Mouse (Mus musculus): ENCODE data around the gene Sel1l.
A peak's percentile ranks its signal among the peaks of the same experiment; 100 is the strongest.

The Sel1l gene

DNA sequence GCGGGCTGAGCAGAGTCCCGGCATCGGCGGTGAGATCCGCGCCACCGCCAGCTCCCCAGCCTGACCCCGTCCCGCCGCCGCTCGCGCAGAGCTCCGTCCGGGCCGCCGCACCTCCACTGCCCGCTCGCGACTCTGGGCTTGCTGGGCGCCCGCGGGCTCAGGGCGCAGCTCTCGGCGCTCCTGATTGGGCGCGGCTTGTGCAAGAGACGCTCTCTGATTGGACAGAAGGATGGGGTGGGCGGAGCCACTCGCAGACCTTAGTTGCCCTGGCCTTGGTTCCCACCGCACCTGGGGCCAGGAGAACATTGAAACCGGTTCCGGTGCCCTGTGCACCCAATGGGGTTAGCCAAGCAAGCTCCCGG, 70.0 kb downstream of the Sel1l start:
- DNase-seq (ENCODE audit: low spot score in 2 of 2): peak; percentile 71 to 79

DNA sequence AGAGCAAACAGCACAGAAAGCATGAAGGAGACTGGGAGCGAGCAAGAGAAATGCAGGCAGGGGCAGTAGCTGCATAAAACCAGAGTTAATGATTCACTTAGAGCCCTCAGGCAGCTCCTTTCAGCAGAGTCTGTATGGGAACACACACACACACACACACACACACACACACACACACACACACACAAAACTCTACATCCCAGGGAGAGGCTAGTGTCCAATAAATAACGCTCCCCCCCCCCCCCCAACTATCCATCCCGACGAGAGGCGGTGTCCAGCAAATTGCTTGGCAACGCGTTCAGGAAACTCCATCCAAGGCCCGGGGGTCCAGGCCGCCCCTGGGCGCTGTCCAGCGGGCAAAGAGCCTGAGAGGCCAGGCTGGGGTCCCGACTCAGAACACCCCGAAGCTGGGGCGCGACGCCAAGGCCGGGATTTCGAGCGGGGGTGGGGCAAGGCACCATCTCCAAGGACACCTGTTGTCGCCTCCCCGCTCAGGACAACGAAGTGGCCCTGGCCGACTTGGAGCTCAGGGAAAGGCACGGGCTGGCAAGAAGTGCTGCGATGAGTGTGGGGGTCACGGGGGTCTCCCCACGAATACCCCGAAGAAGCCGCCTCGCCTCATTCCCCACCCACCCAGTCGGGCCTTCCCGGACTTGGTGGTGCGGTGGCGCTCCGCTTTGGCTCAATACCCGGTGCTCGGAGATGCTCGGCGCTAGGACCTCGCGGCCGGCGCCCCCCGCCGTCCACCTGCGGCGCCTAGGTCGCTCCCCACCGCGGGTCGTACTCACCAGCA, 70.5 kb downstream of the Sel1l start:
- peak; percentile 31 to 34 for DNase-seq (ENCODE audit: low spot score in 2 of 2)

GRCm38 (mm10) chr12:91776342-91776741, 72.6 kb downstream of the Sel1l start:
- no peak for DNase-seq (ENCODE audit: low spot score in 2 of 2)

DNA sequence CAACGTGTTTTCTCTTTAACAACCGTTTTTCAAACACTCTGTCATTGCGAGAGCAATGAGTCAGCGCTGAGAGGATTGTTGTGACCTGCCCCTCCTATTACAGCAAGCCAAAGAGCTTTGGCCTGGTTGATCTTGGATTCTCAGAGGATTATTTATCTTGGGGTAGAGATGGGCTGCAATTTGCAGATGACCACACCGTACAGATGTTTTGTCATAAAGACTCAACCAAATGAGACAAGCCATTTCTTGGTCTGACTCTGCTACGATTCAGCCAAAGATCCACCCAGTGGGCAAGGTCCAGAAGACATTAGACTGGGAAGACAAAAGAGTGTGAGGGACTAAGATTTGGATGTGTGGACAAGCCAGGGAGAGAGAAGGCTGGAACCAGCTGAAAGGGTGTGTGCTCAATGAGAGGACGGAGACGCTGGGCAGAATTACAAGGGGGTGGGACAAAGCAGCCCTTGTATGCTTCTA, 74.1 kb downstream of the Sel1l start:
- no peak for DNase-seq (ENCODE audit: low spot score in 2 of 2)

GRCm38 (mm10) chr12:91768871-91769270, 80.1 kb downstream of the Sel1l start:
- DNase-seq (ENCODE audit: low spot score in 2 of 2): no peak

DNA sequence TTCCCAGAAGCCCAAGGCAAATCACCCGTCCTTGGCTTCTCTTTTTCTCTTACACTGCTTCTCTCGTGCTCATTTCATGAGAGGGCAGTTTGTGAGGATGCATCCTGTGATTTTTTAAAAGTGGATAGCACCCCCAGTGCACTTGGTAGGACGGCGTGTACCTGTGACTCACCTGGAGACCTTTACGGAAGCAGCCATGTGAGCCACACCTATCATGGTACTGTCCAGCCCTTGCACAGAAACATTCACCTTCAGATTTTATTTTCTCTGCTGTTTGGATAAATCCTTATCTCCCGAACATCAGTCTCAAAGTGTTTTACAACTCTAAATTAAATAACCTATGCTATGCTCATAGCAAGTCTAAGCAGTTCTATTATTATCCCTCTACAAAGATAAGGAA, 80.8 kb downstream of the Sel1l start:
- DNase-seq (ENCODE audit: low spot score in 2 of 2): no peak

DNA sequence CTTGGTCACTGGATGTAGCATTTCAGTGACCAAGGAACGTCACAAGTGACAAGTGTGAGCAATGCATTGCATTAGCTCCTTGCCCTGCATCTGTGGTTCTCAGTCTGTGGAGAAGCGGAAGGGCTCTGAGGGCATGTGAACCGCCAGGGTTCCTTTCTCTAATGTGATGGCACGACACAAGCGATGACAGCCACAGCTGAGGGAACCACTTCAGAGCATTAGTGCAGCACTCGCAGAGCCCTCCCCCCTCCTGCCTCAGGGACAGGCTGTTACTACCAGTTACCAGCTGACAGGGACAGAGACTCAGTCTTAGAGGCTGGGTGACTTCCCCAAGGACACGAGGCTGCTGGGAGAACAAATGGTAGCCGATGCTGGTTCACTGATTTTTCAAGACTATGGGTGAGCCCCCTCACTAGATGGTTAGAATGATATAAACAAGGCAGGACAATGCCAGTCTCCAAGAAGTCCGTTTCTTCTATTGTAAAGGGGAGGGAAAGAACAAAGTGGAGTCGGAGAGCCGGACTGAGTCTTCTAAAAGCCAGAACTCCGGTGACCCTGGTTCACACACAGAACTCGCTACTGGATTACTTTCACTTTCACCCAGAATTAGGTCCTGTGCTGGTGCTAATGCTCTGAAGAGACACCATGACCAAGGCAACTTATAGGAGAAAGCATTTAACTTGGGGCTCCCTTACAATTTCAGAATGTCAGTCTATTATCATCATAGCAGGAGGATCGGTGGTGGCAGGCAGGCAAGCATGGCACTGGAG, 82.4 kb downstream of the Sel1l start:
- DNase-seq (ENCODE audit: low spot score in 2 of 2): peak in 1 of 2 experiments; percentile 40

- no peak for DNase-seq (ENCODE audit: low spot score in 2 of 2)
Observed at GRCm38 (mm10) chr12:91765504-91765903, 83.5 kb downstream of the Sel1l start.

DNA sequence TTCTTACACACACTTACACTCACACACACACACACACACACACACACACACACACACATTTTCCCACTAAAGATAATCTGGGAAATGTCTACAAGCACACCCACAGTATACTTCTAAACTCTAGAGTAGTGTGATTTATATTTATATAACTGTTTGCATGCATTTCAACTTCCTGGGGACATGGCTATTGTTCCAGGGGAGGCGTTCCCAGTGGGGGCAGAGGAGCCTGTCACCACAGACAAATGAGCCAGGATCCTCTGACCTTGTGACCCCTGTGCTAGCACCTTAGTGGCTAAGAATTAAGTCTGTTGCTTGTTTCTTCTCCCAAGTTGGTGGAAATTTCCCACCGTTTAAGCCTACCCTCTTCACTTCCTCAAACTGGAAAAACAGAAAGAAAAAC, 83.9 kb downstream of the Sel1l start:
- no peak for DNase-seq (ENCODE audit: low spot score in 2 of 2)

- DNase-seq (ENCODE audit: low spot score in 2 of 2): no peak
Observed at GRCm38 (mm10) chr12:91764471-91764870, 84.5 kb downstream of the Sel1l start.

GRCm38 (mm10) chr12:91759836-91760235, 89.1 kb downstream of the Sel1l start:
- DNase-seq (ENCODE audit: low spot score in 2 of 2): no peak

- DNase-seq (ENCODE audit: low spot score in 2 of 2): no peak
Observed at GRCm38 (mm10) chr12:91757854-91758562, 90.9 kb downstream of the Sel1l start.

- DNase-seq (ENCODE audit: low spot score in 2 of 2): no peak
Observed at GRCm38 (mm10) chr12:91756562-91757166, 92.3 kb downstream of the Sel1l start.

Measured in frontal cortex, postnatal 36 days (tissue).